24 mouse cellular contexts compared by ENCODE assay signal in the genomic region with DNA sequence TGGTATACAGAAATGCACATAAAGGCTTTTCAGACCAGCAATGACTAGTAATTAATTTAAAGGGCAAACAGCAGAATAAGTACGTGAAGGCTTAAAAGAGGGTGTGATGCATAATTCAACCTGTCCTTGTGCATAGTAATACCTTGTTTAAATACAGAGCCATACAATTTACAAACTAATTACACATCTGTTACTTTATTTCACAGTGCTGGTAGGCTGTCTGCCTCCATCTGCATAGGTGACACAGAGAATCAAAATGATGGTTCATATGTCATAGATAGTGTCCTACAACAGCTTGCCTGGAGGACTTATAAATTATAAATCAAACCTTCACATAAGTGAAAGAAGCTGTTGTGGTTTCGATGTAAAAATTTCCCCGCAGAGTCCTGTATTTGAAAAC.
"Had no signal": no experiment of that assay in that cellular context is flagged by ENCODE, and none has a peak within 500 bp of the region (broad histone marks: within the 10 kb centered on the region; RNA-seq: fewer than 3 reads in every experiment).

No protein-coding gene starts in this region.

- H3K27ac ChIP-seq: gastrocnemius, adult 2 months; heart, embryonic 10.5 days; hindbrain, embryonic 10.5 days; hindbrain, embryonic 15.5 days; intestine, embryonic 15.5 days; layer of hippocampus, adult 2 months; left cerebral cortex, adult 2 months; limb, embryonic 10.5 days; limb, embryonic 12.5 days had no signal

- H3K4me2 ChIP-seq: heart, embryonic 12.5 days; hindbrain, embryonic 15.5 days; intestine, embryonic 15.5 days; limb, embryonic 12.5 days had no signal

- H3K9me3 ChIP-seq: hindbrain, embryonic 10.5 days; hindbrain, embryonic 15.5 days; intestine, embryonic 15.5 days; limb, embryonic 10.5 days had no signal

- H3K9ac ChIP-seq: forebrain, postnatal 0 days; heart, embryonic 12.5 days; hindbrain, embryonic 15.5 days; intestine, embryonic 15.5 days; limb, embryonic 12.5 days had no signal

- H3K27me3 ChIP-seq: heart, embryonic 12.5 days; hindbrain, embryonic 15.5 days; intestine, embryonic 15.5 days; limb, embryonic 12.5 days had no signal

- DNase-seq: forebrain, postnatal 0 days; gastrocnemius, adult 2 months; gastrocnemius, postnatal 10 days; gastrocnemius, postnatal 25 days; heart, adult 18-20 months; heart, postnatal 10 days; heart, postnatal 4 days; kidney, adult 18-20 months; kidney, adult 8-10 months; kidney, postnatal 10 days; kidney, postnatal 25 days; kidney, postnatal 4 days; liver had no signal

- H3K4me3 ChIP-seq: gastrocnemius, adult 2 months; heart, embryonic 10.5 days; heart, embryonic 12.5 days; hindbrain, embryonic 10.5 days; hindbrain, embryonic 15.5 days; intestine, embryonic 15.5 days; layer of hippocampus, adult 2 months; left cerebral cortex, adult 2 months; limb, embryonic 10.5 days; limb, embryonic 12.5 days had no signal

- H3K4me1 ChIP-seq: hindbrain, embryonic 10.5 days; hindbrain, embryonic 15.5 days; intestine, embryonic 15.5 days; limb, embryonic 10.5 days; limb, embryonic 12.5 days had no signal

- H3K36me3 ChIP-seq: hindbrain, embryonic 10.5 days; hindbrain, embryonic 15.5 days; intestine, embryonic 15.5 days; limb, embryonic 10.5 days; limb, embryonic 12.5 days had no signal

- ATAC-seq: forebrain, postnatal 0 days; inflammation-experienced regulatory T-cells, adult 6 months; intestine, embryonic 15.5 days; intestine, postnatal 0 days had no signal
